Mouse (Mus musculus): Measurements from ENCODE around the gene Spock2.

DNA sequence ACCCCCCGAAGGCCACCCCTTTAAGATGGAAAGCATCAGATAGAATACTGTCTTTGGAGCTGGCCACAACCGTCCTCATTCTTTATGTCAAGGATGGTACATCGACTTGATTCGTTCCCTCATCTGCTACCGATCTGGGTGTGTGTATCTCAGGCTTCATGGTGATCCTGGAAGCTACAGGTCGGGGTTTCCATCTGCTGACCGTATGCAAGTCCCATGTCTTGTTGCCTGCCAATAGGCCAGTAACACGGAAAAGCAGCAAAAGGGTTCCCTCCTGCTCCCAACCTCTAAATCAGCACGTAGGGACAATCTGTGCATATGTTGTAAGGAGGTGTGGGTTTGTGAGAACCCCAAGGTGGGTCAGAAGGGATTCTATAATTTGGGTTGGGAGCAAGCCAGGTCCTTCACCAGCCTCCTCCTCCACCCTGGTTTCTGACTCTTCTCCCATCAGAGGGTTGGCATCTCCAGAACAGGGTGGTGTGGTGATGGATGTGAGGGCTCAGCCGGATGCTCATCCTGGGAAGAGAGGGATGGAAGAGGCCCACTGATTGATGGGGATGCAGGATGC, 5.0 kb downstream of the Spock2 start:
- TF ChIP-seq POLR2A (IDR thresholded peaks at IDR 0.05; ENCODE audit: control insufficient read depth, low read depth, low read length) = no peak
- no peak for TF ChIP-seq CTCF (IDR thresholded peaks at IDR 0.05; ENCODE audit: control insufficient read depth, insufficient read depth, insufficient replicate concordance, low read depth, low read length)
